Mouse (Mus musculus) cortical plate, adult 2 months (tissue): ENCODE data around the gene Ywhab.

ENCODE experiments used
- CTCF ChIP-seq: fragments of 200-500 bp; IDR thresholded peaks from 2 replicates; pipeline ENCODE4 v1.5.1; 2011; ENCODE audit warnings: mild to moderate bottlenecking, control low read depth, low read length; ENCODE audit not compliant: insufficient read depth; ENCODE audit errors: extremely low read depth
- POLR2A ChIP-seq: fragments of 200-500 bp; IDR thresholded peaks from 2 replicates; pipeline ENCODE4 v1.6.1; 2011; ENCODE audit warnings: mild to moderate bottlenecking, low read length, control low read depth; ENCODE audit not compliant: insufficient read depth; ENCODE audit errors: extremely low read depth

GRCm38 (mm10) chr2:163996275-163996674 is 1.5 kb downstream of the Ywhab start:
- TF ChIP-seq CTCF, result no peak
- TF ChIP-seq POLR2A, result no peak
